Mouse (Mus musculus) adrenal gland, adult (tissue): ENCODE measurements around the gene Sox6.

Source experiments
- DNase-seq, 2 experiments: peaks; one replicate each; pipeline ENCODE4 v3.0.0; 2022 to 2023; ENCODE audit warnings: low spot score in 1 of 2; ENCODE audit not compliant: inconsistent age in 2 of 2

Sox6 gene

DNA sequence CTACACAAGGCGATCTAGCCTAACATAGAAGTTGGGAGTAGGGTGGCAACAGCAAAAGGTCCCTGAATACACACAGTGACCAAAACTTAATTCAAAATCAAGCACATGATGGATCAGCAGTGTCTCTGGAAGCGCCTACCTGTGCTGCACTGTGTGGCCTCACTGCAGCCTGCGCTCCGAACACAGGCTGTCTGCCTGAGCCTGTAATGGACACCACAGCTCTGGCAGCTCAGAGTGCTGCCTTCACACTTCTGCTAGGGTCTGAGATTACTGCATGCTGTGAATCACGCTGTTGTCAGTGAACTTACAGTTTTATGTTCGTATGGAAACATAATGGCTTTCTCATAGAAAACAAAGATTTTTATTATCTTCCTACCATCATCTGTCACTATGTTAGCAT is 532.2 kb downstream of the Sox6 start:
- no peak for DNase-seq

DNA sequence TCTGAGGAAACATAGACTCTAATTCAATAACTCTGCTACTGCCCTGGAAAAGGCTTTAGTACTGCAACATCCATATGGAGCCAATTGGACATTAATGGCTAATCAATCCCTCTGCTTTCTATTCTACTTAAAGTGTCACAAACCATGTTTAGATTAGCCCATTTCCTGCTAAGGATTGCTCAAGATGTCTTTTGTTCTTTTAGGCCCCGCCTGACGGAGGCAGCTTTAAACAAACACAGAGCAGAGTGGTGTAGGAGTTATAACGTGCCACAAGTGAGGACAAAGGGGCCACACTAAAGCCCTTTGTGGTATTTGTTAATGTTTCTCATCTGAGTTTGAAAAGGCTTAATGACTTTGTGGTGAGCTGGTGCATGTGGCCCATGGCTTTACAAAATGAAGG is 537.1 kb downstream of the Sox6 start:
- no peak for DNase-seq

DNA sequence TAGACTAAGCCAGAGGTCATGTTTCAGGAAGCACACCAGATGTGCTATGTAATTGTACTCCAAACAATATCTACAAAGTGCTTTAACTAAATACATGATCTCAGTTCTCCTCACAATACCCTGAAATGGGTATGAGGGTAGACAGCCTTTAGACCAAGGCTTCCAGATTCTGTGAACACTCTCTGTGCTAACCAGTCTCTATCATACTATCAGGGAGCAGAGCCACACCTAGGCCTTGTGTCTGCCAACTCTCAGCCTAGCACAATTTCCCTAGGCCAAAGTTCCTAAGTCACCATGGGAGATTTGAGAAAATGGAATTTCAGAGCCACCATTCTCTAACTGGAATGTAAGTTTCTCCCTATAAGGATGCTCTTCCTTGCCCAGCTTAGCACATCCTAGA is 537.8 kb downstream of the Sox6 start:
- DNase-seq = no peak

DNA sequence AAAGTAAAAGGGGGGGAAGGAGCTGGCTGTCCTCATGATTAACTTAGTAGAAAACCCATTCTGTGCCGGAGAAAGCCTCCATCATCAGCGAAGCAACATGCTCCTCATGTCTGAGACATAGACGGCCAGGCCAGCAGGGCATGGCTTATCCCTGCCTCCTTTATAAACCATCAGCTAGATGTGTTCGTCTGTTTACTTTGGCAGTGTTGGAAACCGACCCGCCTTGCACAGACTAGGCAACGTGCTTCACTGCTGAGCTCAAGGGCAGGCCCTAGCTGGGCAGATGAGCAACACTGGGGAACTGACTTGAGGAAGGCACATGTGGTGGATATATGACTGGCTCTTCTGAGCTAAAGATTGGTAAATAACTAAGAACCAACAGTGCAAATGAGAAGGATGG is 538.4 kb downstream of the Sox6 start:
- DNase-seq = peak; percentile 23 to 68

DNA sequence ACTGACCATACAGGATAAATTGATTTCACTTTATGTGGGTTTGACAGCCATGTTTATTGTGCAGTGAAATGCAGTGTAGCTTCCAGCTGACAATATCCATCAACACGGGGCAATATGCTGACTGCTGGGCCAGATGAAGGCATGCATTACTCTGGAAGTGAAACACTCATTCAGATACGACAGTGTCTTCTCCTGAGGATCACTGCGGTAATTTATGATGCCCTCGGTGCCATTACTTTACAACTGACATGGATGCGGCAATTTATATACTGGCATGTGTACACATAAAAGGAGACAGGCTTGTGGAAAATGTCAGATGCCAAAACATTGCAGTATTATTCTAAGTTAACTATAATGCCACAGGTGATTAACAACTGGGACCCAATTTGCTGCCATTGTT is 546.9 kb downstream of the Sox6 start:
- DNase-seq = no peak

DNA sequence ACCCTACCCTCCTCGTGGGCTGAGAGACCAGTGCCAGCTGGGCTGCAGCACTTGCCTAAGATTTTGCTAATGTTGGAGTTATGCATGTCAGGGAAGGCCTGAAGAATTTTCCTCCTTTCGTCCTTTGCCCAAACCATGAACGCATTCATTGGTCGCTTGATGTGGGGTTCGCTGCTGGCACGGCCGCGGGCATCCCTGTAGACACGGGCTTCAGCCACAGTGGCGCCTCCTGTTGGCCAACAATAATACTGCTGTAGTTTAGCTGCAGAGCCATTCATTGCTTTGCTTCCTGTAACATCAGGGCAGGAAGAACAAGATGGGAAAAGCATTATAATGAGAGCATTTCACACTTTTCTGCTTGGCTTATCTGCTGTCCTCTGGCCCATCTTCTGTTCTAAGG is 549.0 kb downstream of the Sox6 start:
- no peak for DNase-seq

DNA sequence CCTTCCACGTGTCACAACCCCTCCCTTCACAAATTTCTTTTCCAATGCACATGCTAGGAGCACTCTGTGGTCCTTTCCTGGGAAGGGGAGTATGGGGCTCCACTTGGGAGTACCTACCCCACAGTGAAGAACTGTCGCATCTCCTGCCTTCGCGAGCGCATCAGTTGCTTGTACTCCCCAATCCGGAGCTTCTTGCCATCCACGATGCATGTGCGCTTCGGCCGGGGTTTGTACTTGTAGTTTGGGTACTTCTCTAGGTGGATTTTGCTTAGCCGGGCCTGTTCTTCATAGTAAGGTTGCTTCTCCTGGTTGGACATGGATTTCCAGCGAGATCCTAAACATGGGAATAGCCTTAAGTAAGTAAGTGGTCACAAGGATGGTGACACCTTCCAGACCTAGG is 552.2 kb downstream of the Sox6 start:
- DNase-seq = no peak

DNA sequence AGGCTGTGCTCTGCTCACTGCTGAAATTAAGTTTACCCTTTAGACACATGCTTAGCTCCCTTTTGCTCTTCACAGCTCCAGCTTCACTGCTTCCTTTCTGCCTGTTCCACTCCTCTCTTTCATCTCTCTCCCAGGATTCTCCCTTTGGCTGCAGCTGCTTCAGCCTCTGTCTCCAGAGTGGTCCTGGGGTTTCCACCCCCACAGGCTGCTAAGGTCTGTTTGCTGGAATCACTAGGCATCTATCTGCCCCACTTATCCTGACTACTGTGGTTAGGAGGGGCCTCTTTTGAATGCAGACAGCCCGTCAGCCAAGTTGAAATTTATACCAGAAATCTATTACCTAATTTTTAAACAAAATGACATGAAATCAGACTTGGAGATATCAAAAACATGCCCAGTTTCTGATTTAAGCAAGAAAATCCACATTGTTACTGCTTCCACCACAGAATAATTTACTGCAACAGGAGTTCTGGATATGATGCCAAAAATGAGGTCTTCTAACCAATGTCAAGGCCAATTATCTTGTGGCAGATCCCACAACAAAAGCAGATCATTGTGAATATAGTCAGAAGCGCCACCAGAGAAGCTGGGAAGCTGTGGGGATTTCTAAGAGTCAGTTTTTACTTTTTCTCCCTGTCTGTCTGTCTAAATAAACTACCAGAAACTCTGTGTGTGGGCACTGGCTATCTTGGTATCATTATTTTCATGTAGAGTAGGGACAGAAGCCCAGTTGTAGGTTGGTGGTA is 552.8 kb downstream of the Sox6 start:
- DNase-seq = peak in 1 of 2 experiments; percentile 51

DNA sequence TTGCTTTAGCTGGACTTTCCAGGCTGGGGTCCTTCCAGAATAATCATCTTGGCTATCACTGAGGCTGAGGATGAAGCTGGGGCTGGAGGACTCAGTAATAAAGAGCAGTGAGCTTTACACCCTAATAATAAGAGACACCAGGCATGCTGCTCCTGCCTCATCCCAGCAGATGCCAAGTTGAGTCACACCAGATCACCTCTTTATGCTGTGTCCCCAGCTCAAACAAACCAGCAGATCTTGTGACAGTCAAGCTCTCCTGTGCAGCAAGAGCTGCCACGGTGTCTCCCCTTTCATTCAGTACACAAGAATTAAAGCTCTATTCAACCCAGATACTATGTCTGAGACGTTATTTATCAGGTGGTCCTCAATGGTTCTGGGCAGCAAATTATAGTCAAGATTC is 560.8 kb downstream of the Sox6 start:
- DNase-seq = no peak

DNA sequence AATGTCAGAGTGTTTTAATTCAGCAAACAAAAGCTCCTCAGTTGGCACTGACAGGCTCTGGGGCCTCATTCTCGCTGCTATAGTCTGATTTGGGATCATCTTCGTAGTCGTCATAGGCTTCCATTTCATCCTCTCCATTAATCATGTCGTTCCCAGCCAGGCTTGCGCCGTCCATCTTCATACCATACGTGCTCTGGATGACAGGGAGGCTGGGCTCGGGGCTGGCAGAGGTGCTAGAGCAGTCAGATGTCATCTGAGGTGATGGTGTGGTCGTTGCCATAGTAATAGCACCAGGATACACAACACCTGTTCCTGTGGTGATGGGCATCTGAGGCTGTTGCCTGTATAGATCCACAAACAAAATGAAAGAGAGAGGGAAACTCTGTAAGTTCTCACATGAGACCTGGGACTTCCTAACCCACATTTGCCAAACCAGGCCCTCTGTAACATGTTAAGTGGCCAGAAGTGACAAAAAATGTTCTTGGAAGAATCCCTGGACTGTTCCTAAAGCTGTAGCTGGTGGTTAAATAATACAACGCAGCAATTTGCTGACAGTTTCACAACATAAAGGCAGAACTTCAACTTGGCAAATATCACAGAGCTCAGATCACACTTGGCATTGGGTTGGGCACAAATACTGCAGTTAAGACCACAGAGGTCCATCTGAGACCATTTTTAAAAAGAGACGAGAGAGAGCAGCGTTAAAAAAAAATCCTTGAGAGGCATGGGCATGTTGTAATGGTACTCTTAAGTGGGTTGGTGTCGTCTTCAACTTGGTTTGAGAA is 561.5 kb downstream of the Sox6 start:
- no peak for DNase-seq

DNA sequence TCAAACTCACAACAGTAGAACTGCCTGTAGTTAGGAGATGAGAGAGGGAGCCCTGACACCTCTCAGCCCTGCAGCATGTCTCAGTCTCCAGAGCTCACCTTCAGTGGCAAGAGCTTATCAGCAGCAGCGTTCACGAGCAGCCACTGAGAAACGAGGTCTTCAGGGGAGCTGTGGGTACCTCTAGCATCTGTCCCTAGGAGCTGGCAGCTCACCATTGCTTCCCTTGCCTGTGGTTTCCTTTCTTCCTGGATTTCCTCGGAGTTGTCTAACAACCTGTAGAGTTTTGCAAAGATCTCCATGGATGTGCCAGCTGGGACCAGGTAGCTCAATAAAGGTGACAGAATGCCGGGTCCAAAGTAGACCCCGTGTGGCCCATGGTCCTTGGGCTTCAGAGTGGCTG is 563.4 kb downstream of the Sox6 start:
- DNase-seq = no peak

DNA sequence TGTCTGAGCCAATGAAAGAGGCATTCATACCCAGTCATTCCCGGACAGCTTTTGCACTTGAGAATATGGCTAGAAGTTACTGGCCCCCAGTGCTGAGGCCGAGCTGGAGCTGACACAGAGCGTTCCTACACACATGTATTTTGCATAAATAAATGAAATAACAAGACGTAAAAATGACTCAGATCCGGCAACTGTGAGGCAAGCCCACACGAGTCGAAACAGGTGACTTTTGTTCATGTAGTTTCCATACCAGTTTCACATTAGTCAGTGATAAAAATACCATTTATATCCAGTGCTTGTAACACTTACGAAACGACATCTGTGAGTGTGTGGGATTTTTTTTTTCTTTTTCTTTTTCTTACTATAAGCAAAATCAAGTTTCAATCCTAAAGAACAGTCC is 564.5 kb downstream of the Sox6 start:
- no peak for DNase-seq

DNA sequence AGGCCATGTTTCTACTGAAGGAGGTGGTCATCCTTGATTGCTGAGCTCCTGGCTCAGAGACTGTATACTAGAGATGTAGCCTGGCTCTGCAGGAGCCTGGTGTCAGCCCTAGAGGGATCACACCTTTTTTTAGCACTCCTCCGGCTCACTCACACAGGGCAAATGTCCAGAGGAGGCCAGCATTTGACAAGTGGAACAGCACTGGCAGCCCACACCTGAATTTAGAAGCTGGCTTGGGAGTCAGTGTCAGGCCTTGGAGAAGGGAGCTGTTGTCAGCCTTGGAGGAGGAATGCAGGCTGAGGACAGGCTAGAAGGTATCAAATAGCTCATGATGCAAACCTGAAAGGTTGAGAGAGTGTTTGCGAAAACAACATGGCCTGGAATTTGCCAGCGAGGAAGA is 565.7 kb downstream of the Sox6 start:
- no peak for DNase-seq

DNA sequence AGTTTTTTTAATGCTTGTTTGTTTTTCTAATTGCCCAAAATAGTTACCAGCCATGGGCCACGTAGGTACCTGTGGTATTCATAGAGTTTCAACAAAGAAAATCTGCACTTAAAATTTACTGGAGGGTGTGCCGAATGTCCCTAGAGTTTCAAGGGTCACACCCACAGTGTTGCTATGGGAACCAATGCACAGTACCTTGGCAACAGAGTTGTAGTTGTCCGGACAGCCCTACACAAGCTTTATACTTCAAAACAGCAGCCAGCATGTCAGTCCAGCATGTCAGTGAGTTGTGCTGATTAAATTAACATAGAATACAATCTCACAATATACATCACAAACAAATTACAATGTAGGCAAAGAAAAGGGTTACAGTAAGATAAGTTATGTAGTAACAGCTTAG is 567.1 kb downstream of the Sox6 start:
- no peak for DNase-seq

DNA sequence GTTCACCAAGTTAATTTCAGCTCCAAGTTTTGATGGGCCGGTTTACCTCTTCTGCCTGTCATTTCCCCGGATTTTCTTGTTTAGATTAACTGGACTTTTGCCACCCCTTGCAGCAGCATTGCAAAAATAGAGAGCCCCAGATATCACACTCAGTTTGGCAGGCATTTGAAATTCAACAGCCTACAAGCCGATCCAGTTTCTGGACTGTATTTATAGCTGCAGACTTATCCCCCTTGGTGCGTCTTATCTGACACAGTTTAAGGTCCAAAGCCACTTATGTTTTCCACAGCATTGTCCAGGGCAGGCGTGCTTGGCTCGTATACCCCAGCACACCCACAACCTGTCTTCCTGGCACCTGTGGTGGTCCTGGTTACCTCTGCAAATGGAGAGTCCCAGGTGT is 571.8 kb downstream of the Sox6 start:
- no peak for DNase-seq

DNA sequence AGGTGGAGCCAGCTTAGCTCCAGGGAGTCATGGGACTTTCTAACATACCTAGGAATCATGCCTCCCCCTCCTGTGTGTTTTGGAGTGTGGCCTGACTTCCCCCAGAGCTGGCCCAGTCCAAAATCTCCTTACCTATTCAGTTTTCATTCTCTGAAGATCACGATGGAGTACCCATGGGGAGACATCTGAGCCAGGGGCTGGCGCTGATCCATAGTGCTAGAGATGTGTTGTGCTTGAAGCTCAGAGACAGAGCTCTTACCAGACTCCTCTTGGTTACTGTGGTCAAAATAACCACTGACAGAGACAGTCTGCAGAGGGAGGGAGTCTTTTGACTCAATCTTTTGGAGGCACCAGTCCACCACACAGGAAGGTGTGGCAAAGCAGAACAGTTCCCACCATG is 575.2 kb downstream of the Sox6 start:
- no peak for DNase-seq

DNA sequence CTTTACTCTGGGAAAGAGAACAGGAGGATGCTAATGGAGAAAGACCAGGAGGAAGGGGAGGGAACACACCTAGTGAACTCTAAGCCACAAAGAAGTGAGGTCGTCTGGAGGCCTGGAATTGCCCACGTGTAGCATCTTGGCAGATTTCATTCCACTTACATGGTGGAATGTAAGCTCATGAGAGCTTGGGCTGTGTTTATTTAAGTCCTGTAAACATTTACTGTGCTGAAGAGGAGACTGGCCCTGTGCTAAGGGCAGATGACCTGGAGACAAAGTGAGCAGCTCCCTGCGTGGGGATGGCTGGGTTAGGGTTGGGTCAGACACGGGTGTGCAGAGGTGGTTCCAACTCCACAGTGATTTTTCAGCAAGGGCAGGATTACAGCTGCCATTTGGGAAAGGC is 576.3 kb downstream of the Sox6 start:
- no peak for DNase-seq

DNA sequence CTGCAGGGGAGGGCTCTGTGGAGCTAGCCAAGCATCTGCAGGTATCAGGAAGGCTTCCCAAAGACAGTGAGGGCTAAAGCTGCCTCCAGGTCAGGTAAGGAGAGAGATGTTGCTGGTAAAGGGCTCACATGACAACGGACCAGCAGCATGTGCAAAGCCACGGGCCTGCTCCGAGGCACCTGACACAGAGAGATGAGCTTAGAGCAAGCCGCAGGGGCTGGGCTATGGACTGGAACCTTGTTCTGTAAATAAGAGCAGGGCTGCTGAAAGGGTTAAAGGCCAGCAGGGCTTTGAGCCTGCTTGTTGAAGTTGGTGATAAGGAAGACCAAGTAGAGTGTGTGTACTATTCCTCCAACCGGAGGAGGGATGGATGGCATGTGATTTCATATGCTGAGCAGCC is 583.6 kb downstream of the Sox6 start:
- no peak for DNase-seq

DNA sequence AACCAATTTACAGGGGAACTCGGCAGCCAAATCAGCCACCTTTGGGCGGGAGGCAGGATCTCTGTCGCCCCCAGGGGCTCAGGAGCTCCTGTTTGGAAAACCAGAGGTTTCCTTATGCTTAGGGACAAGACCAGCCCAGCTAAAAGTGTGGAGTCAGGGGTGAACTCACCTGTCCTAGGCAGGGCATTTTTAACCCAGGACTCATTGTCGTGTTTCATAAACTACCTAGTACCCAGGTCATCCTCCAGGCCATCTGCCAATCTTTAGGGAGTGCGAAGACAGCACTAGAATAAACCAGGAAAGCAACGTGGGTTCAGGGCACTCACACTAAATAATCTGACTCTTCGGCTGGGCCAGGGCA is 584.9 kb downstream of the Sox6 start:
- no peak for DNase-seq

DNA sequence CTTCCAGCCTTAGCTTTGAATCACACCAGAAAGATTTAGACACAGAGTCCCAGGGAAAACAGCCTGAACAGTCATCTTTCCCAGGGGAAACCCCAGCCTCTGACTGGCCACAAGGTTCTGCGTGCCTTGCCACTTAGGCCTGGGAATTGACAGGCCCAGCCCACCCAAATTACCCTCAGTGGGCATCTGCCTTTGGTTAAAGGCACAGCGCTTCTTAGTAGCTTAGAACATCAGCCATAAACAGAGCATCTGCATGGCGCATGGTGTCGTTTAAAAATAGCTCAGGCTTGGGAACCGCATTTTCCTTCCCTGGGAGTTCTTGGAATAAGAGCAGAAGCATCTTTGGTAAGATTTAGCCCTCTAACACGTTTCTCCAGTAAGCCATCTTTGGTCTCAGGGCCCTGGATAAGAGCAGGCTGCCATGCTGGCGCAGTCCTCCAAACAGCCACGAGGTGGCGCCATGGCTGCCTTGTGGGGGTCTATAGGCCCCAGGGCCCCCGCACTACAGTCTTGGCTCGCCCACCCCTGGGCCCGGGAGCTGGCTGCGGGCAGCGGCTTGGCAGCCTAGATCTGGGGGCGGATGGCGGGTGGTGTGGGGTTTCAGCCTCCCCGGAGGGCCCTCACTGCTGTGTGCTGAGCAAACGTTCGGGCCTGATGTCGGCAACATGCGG is 585.4 kb downstream of the Sox6 start:
- DNase-seq = peak; percentile 27 to 69

DNA sequence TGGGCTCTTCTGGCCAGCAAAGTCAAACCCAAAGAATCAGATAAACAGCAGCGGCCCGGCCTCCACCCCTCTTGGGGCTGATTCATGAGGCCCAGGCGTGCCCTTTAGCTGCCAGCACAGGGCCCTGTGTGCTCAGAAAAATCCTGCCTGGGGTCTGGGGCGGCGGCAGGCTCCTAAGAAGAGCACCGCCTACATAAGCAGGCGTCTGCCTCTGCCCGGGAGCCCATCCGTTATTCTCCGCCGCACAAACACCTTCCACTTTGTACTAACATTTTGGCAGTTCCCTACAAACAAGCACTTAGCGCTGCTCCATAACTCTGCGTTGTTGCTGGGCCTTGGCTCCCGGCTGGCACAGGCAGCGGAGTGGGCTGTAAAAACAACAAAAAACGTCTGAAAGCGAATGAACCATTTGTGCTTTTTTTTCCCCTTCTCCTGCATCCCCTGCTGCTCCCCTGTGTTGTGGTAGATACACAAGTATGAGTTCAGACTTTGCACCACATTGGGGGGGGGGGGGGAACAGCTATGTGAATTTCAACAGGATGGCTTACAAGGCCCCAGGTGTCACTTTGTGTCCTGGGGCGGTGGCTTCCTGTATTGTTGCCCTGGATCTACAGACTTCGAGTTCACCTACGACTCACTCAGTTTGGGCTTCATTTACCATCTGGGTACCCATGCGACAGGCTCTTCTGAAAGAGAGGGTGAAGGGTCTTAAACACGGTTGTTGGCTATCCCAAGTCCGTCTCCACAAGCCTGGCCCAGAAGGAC is 588.0 kb downstream of the Sox6 start:
- DNase-seq = no peak
